Mouse (Mus musculus) T-cell, adult 2 months (primary cell): ENCODE measurements around the gene Matk.

Experiments
- DNase-seq: peaks from one replicate; pipeline ENCODE4 v3.0.0; 2022; ENCODE audit warnings: low spot score

Gene Matk

DNA sequence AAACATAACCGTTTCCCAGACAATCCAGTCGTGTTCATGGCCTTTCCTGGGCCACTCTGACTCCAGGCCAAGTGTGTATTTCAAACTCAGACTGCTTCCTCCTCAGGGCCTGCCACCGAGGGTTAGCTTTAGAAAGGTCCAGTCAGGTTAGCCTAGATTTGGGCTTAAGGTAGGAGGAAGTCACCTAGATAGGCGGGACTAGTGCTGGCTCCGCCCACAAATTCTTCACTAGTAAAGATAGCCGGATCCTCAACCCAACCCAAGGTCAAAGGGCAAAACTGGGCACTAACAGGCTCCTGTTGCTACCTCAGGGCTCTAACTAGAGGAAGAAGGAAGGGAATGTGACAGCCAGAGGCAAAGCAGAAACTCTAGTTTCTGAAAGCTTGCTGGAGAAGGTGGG is 33.9 kb downstream of the Matk start:
- no peak for DNase-seq

DNA sequence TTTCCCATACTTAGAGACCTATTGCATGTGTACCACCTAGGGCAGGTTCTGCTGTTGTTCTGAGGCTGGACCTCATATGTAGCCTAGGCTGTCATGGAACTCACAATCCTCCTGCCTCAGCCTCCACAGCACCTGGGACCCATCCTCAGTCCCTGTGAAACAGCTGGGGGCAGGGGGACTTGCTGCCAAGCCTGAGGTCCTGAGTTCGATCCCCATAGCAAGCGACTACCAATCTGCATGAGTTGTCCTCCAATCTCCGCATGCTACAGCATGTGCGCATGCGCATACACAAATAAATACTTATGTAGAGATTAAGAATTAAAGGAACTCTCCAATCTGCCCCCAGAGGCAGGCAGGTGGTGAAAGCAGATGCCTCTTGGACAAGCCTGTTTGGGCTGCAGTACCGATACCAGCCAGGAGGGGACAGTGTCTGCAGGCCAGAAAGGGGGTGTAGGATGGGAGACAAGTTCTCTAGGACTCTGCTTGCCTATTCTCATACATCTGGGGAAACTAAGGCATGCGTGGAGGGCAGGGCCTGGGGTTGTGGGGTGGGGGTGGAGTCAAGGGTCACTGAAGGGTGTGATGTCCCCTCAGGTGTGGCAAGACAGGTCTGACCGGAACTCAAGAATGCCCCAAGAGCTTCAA is 34.9 kb downstream of the Matk start:
- DNase-seq, result peak; percentile 68

DNA sequence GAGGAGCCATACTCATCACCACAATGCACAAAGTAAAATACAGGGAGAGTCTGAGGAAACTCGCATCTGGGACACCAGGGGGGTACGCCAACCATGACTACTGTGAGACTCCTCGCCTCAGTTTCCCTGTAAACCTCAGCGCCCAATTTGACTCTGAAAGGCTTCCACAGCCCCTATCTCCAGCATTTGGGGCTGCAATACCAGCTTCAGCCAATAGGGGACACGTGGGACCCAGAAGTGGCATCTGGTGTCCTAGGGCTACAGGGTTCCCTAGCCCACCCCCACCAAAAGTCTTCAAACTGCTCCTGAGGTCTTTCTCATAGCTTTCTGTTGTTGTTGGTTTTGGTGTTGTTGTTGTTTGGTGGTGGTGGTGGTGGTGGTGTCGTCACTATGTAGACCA is 35.9 kb downstream of the Matk start:
- DNase-seq, result no peak

DNA sequence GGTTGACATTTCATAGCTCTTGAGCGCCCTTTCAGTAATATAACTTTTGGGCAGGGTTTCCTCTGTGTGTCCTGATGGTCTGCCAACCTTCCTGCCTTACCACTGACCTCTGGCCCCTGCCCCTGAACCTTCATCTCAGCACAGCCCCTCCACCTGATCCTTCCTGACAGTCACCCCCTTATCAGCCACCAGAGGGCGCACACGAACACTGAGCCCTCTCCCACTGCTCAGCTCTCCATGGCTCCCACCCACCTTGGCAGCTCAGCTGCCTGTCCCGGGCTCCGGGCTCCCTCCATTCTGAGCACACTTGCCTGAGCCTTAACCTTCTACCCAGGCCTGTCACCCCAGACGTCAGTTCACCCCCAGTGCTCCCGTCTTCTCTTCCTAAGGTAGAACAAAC is 36.5 kb downstream of the Matk start:
- DNase-seq, result peak; percentile 68

DNA sequence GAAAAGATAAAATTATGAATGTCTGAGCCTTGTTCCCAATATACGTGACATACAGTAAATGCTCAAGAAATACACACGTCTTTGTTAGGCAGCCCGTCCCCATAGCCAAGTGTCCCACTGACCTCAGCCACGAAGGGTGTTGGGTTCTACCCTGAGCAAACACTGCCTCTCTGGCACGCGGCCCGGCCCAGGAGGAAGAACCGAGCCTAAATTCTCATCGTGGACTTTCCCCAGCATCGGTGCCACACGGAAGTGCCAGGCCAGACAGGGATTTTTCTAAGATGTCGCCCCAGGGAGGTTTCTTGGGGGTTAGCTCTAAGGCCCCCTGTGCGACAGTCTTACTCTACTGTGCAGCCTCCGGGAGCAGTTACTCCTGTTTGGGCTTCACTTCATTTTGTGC is 37.1 kb downstream of the Matk start:
- no peak for DNase-seq

DNA sequence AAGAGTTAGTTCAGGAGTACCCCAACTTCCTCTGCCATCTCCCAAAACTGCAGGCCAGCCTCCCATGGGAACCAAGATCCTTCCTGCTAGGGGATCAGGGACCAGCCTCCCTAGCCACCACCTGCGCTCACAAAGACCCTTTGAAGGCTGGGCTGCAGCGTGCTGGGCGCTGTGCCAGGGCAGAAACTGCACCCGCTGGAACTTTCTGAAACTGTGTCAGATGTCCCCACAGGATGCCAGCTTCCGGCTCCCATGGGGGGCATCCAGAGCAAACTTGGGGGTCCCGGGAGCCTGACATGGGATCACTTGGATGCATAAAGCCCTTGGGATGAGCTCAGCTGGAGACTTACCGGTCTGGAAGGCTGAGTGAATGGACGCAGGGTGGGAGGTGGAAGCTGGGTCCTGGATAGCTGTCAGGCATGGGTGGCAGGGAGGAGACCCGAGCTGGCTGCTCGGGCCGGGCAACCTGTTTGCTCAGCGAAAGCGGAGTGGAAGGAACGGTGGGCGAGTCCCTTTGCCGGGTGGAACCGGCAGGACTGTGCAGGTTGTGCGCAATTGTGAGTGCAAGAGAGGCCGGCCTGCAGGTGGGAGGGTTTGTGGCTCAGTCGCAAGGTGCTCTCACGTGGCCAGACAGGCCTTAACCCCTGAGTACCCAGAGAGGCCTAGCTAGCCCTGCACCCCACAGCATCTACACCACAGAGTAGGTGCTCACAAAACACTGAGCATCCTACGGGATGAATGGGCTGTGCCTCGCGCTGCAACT is 38.1 kb downstream of the Matk start:
- no peak for DNase-seq

DNA sequence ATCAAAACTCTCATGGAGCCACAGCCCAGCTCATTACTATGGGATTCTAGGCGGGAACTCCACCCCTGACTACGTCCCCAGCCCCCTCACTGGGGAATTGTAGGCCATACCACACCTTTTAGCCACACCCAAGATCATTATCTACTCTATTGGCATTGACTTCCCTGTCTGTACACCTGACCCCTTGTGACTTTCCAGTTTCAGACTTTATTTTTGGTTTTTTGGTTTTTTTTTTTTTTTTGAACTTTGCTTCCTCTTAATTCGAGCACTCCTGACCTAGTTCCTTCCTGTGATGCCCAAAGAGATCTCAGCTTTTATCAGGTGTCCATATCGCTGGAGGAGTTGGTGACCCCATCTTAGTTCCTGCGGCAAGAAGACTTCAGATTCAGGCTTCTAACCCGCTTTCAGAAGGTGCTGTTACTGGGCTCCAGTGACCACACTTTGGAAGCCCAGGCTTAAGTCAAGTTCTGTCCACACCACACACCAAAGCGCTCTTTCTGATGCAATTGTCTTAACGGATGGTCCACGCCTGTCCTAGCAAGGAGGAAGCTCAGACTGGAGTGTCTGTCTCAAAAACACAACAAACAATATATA is 38.9 kb downstream of the Matk start, which contains the start of gene Tjp3:
Tjp3 (minus strand) TSS at position 71 of the 594 bp plus-strand sequence.
- no peak for DNase-seq

DNA sequence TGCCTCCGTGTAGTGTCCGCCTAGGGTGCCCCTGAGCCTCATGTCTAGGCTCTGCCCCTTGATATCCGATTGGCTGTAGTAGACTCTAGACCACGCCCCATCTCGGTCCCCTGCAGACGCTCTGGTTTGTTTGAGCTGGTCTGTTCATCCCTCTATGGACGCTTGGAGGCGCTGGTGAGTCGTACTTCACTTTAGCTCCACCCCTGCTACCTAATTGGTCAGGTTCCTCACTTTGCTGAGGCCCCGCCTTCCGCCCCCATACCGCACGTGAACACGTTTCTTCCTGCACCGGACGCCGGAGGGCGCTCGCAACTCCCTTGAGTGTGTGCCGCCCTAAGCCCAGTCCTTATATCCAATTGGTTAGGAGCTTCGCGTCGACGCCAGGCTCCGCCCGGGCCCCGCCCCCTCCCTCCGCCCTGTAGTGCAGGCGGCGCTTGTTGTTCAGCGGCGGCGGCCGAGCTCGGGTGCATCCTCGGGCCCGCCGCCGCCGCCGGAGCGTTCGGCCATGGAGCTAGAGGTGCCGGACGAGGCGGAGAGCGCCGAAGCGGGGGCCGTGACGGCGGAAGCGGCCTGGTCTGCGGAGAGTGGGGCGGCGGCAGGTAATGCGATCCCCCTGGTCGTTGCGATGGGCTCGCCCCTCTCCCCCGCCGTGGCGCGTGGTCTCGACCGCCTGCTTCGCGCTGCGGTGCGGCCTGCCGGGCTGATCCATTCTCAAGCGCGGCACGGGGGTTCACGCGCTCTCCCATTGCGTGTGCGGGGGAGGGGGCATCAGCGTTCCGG is 40.0 kb downstream of the Matk start, which contains the start of gene Pip5k1c:
Pip5k1c (plus strand) TSS at position 410 of the 780 bp plus-strand sequence.
- DNase-seq, result peak; percentile 100

DNA sequence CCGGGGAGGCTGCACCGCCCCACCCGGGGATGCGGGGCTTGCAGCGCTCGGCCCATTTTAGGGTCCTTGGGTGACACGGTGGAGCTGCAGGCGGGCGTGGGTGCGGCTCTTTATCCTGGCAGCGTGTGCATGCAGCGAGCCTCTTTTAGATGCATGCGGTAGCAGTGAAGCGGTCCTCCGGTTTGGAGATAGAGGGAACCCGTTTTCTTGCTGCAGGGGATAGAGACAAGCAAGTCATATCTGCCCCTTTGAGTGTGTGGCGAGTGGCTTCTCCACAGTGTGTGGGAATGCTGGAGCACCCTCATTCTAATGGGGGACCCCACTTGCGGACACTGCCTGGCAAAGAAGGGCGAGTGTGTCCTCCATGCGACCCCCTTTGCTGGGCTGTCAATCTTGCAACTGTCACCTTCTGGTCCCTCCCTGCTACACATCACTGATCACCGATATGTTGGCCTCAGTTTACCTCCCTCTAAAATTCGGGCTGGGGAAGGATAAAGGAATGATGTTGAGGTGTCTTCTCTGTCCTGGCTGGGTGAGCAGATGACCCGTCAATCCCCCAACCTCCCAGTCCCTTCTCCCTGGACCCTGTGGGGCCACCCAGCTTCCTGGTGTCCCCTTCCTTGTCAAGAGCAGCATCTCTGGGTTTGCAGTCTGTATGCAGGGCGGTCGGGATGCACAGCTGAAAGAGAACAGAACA is 40.7 kb downstream of the Matk start:
- no peak for DNase-seq

DNA sequence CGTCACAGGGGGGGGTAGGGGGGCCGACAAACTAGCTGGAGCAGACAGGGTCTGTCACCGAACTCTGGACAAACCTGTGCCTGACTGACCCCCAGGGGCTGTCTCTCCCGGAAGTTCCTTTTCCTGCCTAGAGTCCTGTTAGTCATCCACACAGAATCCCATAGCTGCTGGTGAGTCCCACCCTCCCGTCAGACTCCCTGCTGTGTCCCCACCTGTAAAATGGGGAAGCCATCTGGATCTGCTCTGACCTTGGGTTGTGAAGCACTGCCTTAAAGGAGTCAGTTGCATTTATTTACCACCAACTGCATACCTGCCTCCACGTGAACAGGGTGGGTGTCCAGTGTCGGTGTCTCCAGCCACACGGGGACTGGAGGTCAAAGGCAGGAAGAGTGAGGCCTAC is 41.7 kb downstream of the Matk start:
- no peak for DNase-seq

DNA sequence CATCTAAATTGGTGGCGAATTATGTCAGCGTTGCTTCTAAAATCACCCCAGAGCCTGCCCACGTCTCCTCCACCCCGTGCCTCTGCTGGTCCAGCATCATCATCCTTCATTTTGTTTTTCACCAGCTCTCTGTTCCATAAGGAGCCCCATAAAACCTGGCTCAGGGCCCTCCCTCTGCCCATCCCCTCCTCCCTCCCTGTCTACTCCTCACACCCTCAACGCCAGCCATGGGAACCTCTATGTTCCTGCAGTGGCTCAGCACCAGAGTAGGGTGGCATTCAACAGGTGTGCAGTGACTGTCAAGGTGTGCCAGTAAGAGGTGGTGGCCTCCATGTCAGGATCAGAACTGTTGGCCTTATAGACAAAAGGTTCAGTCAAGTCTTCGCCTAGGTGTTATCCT is 42.5 kb downstream of the Matk start:
- DNase-seq, result no peak

DNA sequence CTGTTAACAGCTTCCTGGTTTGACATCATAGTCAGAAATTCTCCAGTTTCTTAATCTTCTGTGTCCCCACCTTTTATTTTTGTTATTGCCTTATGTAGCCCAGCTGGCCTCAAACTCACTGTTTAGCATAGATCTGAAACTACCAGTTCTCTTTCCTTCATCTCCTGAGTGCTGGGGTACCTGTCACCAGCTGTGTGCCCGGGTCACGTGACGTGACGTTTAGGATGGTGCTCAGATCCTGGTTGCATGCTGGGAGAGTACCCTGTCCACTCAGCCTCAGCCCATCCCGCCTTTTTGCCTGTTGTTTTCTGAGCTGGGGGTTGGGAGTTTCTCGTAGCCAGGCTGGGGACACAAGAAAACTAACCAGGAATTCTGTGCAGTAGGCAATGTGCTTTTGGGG is 44.5 kb downstream of the Matk start:
- DNase-seq, result peak; percentile 37

DNA sequence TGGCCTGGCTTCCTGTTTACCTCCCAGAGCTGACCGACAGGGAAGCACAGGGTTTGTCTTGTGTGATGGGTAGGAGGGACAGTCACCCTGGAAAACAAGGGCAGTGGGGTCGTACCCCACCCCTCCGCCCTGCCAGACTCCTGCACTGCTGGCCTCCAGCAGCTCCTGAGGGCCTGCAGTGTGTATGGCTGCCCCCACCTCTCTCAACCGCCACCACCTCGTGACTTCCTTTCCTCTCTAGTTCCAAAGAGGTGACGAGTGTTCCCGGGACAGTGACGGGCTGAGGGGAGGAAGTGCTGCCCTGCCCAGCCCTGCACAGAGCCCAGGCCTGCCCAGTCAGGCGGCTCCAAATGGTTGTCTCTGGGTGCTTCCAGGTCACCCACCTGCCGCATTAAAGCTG is 45.1 kb downstream of the Matk start:
- DNase-seq, result peak; percentile 81

DNA sequence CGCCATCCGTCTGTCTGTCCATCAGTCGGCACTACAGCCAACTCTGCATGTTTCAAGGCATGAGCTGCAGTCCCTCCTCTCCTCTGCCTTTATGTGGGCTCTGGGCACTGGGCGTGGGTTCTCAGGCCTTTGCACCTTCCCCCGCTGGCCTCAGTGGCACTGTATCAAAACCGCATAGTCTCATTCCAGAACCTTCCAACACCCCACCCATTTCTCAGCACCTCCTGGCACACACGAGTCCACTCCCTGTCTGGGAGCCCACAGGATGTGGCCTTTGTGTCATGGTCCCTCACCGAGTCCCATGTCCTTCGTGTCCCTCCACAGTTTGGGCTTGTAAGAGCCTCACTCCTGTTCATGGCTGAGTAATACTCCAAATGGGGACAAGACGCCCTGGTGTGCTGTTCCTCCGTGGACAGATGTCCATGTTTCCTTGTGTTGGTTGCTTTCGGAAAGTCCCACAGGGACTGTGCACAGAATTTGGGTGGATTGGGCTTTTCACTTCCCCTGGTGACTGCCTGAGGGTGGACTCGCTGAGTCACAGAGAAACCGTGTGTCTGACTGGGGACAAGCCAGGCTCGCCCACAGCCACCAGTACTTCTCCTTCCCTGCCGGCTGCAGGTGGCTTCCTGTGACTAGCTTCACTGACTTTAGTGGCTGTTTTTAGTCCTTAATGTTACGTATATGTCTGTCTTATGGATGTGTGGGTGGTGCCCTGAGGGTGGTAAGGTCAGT is 45.8 kb downstream of the Matk start:
- DNase-seq, result peak; percentile 61

DNA sequence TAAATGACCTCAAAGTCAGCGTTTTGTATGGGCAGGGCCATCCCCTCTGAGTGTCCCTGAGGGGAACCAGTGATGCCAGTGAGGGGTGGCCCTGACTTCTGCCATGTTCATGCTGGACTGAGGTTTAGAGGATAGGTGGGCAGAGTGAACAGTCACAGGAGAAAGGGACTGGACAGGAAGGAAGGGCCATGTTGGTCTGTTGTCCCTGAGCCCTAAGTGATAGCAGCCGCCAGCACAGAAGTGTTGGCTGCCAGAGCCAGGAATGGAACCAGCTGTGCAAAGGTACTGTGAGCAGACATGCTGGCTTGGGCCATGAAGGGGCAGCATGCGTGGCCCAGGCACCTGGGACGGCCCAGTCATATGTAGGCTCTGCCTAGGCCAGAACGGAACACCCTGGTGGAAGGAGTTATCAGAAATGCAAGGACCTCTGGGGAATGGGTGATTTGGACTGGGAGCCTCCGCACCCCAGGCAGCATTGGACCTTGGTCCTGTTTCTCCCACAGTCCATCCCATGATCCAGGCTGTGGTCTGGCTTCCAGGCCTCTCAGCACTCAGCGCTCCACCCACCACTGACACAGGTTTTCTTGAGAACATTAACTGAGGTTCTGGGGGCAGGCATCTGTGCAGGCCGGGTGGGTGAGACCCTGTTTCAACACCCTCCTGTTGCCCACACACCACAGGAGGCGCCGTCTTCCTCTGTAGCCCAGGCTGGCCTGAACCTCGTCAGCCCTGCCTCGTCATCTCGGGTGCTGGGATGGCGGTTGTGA is 47.0 kb downstream of the Matk start:
- DNase-seq, result no peak

DNA sequence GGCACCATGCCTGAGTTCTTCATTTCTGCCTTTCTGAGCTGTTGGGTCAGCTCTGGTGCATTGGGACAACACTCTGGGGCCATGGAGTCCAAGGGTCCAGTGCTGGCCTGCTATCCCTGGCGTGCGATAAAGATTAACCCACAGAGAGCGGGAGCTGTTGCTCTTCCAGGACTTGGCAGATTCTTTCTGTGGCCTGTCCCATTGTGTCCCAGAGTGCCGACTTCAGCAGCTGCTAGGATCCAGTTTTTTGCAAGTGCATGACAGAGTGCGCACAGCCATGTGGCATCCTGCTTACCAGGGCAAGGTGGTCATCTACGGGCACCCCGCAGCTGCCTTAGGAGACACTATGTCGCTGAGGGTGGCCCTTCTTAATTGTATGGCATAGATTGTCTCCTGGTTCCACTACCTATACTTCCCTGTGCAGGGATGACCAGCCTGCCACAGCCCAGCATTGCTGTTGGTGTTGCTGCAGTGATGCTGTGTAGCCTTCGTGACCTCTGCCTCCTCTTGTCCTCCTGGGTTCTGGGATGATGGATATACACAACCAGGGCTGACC is 47.7 kb downstream of the Matk start:
- DNase-seq, result no peak

DNA sequence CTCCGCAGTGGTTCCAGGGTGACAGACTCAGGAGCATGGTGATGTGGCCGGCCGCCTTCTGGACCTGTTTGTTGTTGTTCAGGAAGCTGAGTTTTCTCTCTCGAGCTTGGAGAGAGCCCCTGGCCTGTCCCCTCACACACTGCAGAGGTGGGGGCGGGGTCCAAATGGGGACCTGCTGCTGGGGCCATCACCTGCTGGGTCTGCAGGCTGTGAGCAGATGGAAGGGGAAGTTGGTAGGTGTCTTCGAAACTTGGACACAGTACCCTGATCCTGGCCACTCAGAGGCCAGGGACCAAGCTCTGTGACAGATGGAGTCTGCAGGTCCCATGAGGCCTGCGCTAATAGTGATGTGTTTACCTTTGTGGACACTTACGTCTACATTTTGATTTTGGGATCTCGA is 48.6 kb downstream of the Matk start:
- DNase-seq, result no peak

DNA sequence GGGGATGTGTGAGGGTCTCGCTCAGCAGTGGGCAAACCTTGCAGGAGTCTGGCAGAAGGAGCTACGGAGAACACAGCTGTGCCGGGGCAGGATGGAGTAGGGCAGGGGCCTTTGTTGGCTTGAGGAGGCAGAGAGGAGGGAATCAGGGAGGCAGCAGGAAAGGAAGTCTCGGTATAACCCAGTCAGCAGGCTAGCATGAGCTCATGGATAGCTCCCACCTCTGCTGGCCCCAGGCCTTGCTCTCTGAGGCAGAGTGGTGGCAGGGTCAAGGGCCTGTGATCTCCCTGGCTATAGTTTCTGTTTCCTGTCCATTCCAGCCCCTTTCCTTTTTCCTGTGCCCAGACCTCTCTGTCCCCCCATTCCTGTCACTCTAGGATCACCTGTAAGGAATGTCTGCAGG is 49.6 kb downstream of the Matk start:
- no peak for DNase-seq

DNA sequence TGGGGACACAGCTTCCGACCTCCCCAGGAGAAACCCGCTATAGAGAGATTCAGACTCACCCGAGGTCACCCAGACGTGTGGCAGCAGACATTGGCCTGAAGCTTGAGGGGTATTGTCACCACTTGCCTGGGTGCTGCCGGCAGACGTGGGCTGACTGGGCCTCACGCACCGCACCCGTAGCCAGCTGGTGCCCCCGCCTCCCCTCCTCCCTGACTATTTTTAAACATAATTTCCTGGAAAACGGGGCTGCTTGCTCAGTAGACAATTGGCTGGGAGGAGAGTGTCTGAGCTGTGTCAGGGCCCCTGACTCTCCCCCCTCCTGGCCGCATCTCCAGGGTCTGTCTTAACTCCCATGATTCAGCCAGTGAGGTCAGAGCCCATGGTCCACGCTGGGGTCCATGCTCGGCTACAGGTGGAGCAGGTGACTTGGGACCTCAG is 50.1 kb downstream of the Matk start:
- no peak for DNase-seq

DNA sequence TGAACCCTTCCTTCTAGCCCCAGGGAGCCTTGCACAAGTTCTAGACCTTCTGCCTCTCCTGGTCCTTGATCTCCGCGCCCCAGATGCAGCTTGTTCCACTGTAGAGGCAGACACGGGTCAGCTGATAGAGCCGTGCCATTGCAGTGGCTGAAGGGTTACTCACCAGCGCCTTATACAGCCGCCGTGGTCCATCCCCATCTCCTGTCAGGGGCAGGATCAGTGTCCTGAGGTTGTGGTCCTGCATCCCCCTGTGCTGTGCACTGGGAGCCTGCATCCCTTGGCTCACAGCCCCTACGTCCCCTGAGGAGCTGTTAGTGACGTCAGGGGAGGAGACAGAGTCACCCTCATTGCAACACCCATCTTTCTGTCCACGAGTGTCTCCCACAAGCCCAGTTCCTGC is 50.5 kb downstream of the Matk start:
- DNase-seq, result no peak
